Mouse (Mus musculus) hindbrain, embryonic 11.5 days (tissue): Measurements from ENCODE around the gene Lect2. TPM values are rescaled to one million over a fixed set of nuclear protein-coding genes. Genes with fewer than 3 reads are reported as not detected.

Experiments used
- ATAC-seq: fragments of 200-750 bp; cut with Nextera tagmentation; 2 replicates; pipeline ENCODE4 v1.8.0; 2017; ENCODE audit warnings: mild to moderate bottlenecking, moderate TSS enrichment, moderate library complexity; ENCODE audit not compliant: low FRiP score
- DNase-seq: peaks from one replicate; pipeline ENCODE4 v3.0.0-alpha.2; 2015; ENCODE audit warnings: low spot score
- H3K27ac ChIP-seq: fragments of 300-500 bp; sonication (generic); 2 replicates; pipeline ENCODE4 v1.5.1; 2014; ENCODE audit warnings: mild to moderate bottlenecking, low read depth, low read length
- H3K27me3 ChIP-seq: fragments of 300-500 bp; sonication (generic); 2 replicates; pipeline ENCODE4 v1.6.1; 2014; ENCODE audit warnings: mild to moderate bottlenecking, low read length, moderate library complexity, mixed read lengths; ENCODE audit not compliant: control insufficient read depth, insufficient read depth
- H3K36me3 ChIP-seq: fragments of 300-500 bp; sonication (generic); 2 replicates; pipeline ENCODE4 v1.6.1; 2014; ENCODE audit warnings: mild to moderate bottlenecking, low read length, moderate library complexity, mixed read lengths; ENCODE audit not compliant: control insufficient read depth, insufficient read depth
- H3K4me1 ChIP-seq: fragments of 300-500 bp; sonication (generic); replicated peaks from 2 replicates; pipeline ENCODE4 v1.6.1; 2014; ENCODE audit warnings: low read length, mixed read lengths; ENCODE audit not compliant: control insufficient read depth, insufficient read depth
- H3K4me2 ChIP-seq: fragments of 300-500 bp; sonication (generic); replicated peaks from 2 replicates; pipeline ENCODE4 v1.6.1; 2014; ENCODE audit warnings: mild to moderate bottlenecking, low read depth, low read length
- H3K4me3 ChIP-seq: fragments of 300-500 bp; sonication (generic); 2 replicates; pipeline ENCODE4 v1.5.1; 2014; ENCODE audit warnings: low read depth, low read length
- H3K9ac ChIP-seq: fragments of 300-500 bp; sonication (generic); 2 replicates; pipeline ENCODE4 v1.6.1; 2014; ENCODE audit warnings: low read depth, low read length
- H3K9me3 ChIP-seq: fragments of 300-500 bp; sonication (generic); 2 replicates; pipeline ENCODE4 v1.6.1; 2016; ENCODE audit warnings: low read length; ENCODE audit not compliant: control insufficient read depth
- WGBS: fragments of 180-500 bp; shearing (Covaris S2); extraction: QIAGEN DNeasy Blood & Tissue Kit; methylation state at CpG from one replicate; pipeline ENCODE4 v1.1.7; 2014; 5-methylcytosine and 5-hydroxymethylcytosine counted together
- polyA plus RNA-seq: library from polyadenylated mRNA; unstranded; fragments of >200 nt; fragmentation: Nextera tagmentation; extraction: Ambion mirVana; gene quantifications from 2 replicates; pipeline ENCODE4 v1.2.1, GENCODE M21; 2014

Gene Lect2
- polyA plus RNA-seq, 1 experiment from 2014 or later = not detected

- Histone ChIP-seq H3K9me3 (no peaks in the 10 kb centered on the region), H3K36me3 (no peaks in the 10 kb centered on the region), H3K4me3 (no peak overlapping the region), H3K4me2 (no peak overlapping the region), H3K27me3 (no peaks in the 10 kb centered on the region), H3K27ac (no peak overlapping the region), H3K4me1 (no peaks in the 10 kb centered on the region), H3K9ac (no peak overlapping the region)
- no peak for DNase-seq
- ATAC-seq = no peak
Observed at GRCm38 (mm10) chr13:56513595-56513994, 34.7 kb downstream of the Lect2 start.

GRCm38 (mm10) chr13:56509796-56510195 is 38.5 kb downstream of the Lect2 start:
- no peak for ATAC-seq
- H3K27ac ChIP-seq = no peak overlapping the region
- 76% methylated on average over 2 of the region's 2 CpGs for WGBS

GRCm38 (mm10) chr13:56506871-56507496 is 41.3 kb downstream of the Lect2 start:
- no peaks in the 10 kb centered on the region for H3K36me3 ChIP-seq
- H3K27me3 ChIP-seq = no peaks in the 10 kb centered on the region
- no peaks in the 10 kb centered on the region for H3K9me3 ChIP-seq
- H3K9ac ChIP-seq = no peak overlapping the region
- no peak overlapping the region for H3K4me2 ChIP-seq
- DNase-seq (no peak), ATAC-seq (no peak)
- H3K4me1 ChIP-seq = no peaks in the 10 kb centered on the region
- no peak overlapping the region for H3K27ac ChIP-seq
- WGBS = 87% methylated on average over 6 of the region's 6 CpGs
- no peak overlapping the region for H3K4me3 ChIP-seq

More at GRCm38 (mm10) chr13:56509796-56510195, 38.5 kb downstream of the Lect2 start:
- H3K9ac ChIP-seq = no peak overlapping the region
- no peaks in the 10 kb centered on the region for H3K4me1 ChIP-seq
- no peaks in the 10 kb centered on the region for H3K9me3 ChIP-seq
- H3K4me3 ChIP-seq = no peak overlapping the region
- H3K36me3 ChIP-seq = no peaks in the 10 kb centered on the region
- H3K27me3 ChIP-seq = no peaks in the 10 kb centered on the region
- no peak overlapping the region for H3K4me2 ChIP-seq
- DNase-seq = no peak

- H3K36me3 ChIP-seq = no peaks in the 10 kb centered on the region
- no peak for DNase-seq
- H3K27me3 ChIP-seq = no peaks in the 10 kb centered on the region
- H3K4me3 ChIP-seq = no peak overlapping the region
- H3K9ac ChIP-seq = no peak overlapping the region
- WGBS = 75% methylated on average over 6 of the region's 6 CpGs
- no peaks in the 10 kb centered on the region for H3K4me1 ChIP-seq
- ATAC-seq = no peak
- H3K9me3 ChIP-seq = 0 out of 2 replicates have a peak, but pooled peaks cover 2% of the 10 kb centered on the region
- H3K27ac ChIP-seq = no peak overlapping the region
- no peak overlapping the region for H3K4me2 ChIP-seq
Observed at GRCm38 (mm10) chr13:56501866-56502420, 46.4 kb downstream of the Lect2 start.

- Histone ChIP-seq H3K27me3 (no peaks in the 10 kb centered on the region), H3K9ac (no peak overlapping the region), H3K4me3 (no peak overlapping the region), H3K4me1 (no peaks in the 10 kb centered on the region), H3K4me2 (no peak overlapping the region), H3K36me3 (no peaks in the 10 kb centered on the region), H3K9me3 (0 out of 2 replicates have a peak, but pooled peaks cover 2% of the 10 kb centered on the region), H3K27ac (no peak overlapping the region)
- DNase-seq = no peak
- ATAC-seq = no peak
- WGBS = 91% methylated on average over 8 of the region's 8 CpGs
Observed at GRCm38 (mm10) chr13:56500636-56501035, 47.7 kb downstream of the Lect2 start.

- WGBS = 69% methylated on average over 3 of the region's 3 CpGs
- no peak for ATAC-seq
- no peaks in the 10 kb centered on the region for H3K4me1 ChIP-seq
- no peak overlapping the region for H3K4me3 ChIP-seq
- no peak overlapping the region for H3K27ac ChIP-seq
- H3K9me3 ChIP-seq = 0 out of 2 replicates have a peak, but pooled peaks cover 2% of the 10 kb centered on the region
- no peaks in the 10 kb centered on the region for H3K27me3 ChIP-seq
- no peak overlapping the region for H3K4me2 ChIP-seq
- DNase-seq = no peak
- no peak overlapping the region for H3K9ac ChIP-seq
- H3K36me3 ChIP-seq = no peaks in the 10 kb centered on the region
Observed at GRCm38 (mm10) chr13:56500132-56500531, 48.2 kb downstream of the Lect2 start.

- Histone ChIP-seq H3K4me3 (no peak overlapping the region), H3K36me3 (no peaks in the 10 kb centered on the region), H3K9me3 (0 out of 2 replicates have a peak, but pooled peaks cover 2% of the 10 kb centered on the region), H3K4me1 (no peaks in the 10 kb centered on the region), H3K9ac (no peak overlapping the region), H3K27me3 (no peaks in the 10 kb centered on the region), H3K4me2 (no peak overlapping the region), H3K27ac (no peak overlapping the region)
- no peak for ATAC-seq
- no peak for DNase-seq
- 38% methylated on average over 3 of the region's 3 CpGs for WGBS
Observed at GRCm38 (mm10) chr13:56494440-56494839, 53.9 kb downstream of the Lect2 start.

Other genes with a start within 250 kb of the Lect2 start
- not detected in 2 replicates for gene Gm3045, start 121.9 kb downstream of the Lect2 start, polyA plus RNA-seq
- 0.05 and 0.06 TPM in 2 replicates for gene Slc25a48, start 110.1 kb downstream of the Lect2 start, polyA plus RNA-seq
- not detected in 2 replicates for gene Il9, start 66.3 kb downstream of the Lect2 start, polyA plus RNA-seq
- gene Fbxl21, start 26.0 kb downstream of the Lect2 start, polyA plus RNA-seq = 3.2 and 3.3 TPM in 2 replicates
- gene Tgfbi, start 61.0 kb upstream of the Lect2 start, polyA plus RNA-seq = 40.0 and 48.4 TPM in 2 replicates
- gene Smad5, start 154.5 kb upstream of the Lect2 start, polyA plus RNA-seq = 47.8 and 50.9 TPM in 2 replicates
- gene Gm45623, start 205.3 kb upstream of the Lect2 start, polyA plus RNA-seq = not detected in 2 replicates